Mouse (Mus musculus): ENCODE measurements around the gene Olfr110. TPM values are rescaled to one million over a fixed set of nuclear protein-coding genes. Genes with fewer than 3 reads are reported as not detected.
"Not testable (repeated sequence)": the region's sequence is repeated elsewhere in the genome, so short reads cannot be mapped to it uniquely, and the experiment has no call there.

The Olfr110 gene
- not detected for polyA plus RNA-seq (2017; shearing (Covaris generic))

DNA sequence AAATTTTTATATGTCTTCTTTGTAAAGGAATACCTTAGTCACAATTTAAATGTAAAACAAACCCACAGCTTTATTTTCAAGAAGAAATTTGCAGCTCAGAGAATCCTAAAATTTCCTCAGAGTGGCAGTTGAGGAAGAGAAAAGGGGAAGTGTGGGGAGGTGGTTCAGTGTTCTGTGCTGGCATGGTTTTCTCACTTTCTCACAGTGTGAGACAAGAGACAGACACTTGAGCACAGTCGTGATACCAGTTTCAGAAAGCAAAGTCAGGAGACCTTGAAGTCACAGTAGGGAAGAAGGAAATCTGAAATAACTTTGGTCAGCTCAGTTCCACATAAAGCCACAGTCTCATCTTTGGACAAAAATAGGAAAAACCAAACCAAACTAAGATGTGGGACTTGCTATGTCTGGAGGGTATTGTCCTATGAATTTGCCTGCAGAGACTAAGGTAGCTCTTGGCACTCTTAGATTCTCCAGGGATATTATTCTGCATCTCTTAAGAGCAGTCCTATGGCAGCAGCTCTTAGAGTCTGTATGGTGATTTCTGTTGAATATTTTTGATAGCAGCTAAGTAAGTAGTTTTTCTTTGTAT is at the start of gene Olfr110:
Gene Olfr110 (plus strand): TSS at position 539 of the 589 bp plus-strand sequence.
- ATAC-seq, result no peak

DNA sequence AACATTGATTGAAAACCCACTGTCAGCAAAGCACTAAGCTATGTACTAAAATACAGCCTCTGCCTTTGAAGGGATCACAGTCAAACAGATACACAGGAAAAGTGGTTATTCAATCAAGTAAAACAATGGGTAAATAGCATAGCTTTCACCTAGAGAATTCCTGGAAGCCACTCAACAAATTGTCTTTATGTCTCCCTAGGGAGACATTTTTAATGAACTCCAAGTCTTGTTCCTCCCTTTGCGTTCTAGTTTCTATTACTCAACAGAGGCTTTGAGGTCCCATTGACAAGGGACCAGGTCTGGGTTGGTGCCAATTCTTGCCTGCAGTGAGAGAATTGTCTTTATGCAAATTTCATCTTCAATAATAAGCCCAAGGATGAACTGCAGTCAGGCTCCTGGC is 47.1 kb upstream of the Olfr110 start, which contains the start of gene Olfr108:
Gene Olfr108 (plus strand): TSS at position 301 of the 400 bp plus-strand sequence.
- no peak for ATAC-seq

DNA sequence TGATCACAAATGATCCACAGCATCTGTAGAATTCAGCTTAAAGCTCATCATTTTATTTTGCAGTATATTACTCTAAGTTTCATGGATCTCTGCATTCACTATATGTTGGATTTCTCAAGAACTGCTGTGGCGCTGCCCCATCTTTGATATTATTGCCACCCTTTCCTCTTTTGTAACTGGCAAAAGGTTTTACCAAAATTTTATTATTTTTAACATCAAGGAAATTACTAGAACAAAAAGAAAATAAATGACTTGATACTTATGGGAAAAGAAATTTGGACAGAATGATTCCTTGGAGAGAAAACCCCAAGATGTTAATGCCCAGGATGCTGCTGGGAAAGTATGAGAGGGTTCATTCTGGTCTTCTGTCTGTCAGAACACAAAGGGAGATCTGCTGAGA is 33.7 kb upstream of the Olfr110 start, which contains the start of gene Olfr109:
Gene Olfr109 (plus strand): TSS at position 301 of the 400 bp plus-strand sequence.
- ATAC-seq, result no peak

DNA sequence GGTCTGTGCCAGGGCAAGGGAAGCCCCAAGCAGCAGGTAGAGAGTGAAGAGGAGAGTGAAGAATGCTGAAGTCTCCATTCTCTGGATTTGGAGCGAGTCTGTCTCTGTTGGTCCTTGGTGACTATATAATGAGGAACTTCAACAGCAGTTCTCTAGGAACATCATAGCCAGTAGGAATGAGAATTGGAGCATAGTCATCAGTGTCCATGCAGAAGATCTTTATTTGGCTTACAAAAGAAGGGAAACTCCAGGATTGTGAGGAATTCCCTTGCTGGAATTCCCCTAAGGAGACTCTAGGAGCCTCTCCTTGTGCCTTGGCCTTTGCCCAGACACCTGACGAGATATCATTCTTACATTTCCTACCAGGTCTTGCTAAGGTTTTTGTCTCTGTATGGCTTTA is 8.8 kb upstream of the Olfr110 start, which contains the start of gene H2-M2:
Gene H2-M2 (minus strand): TSS at position 101 of the 400 bp plus-strand sequence.
- ATAC-seq, result no peak

DNA sequence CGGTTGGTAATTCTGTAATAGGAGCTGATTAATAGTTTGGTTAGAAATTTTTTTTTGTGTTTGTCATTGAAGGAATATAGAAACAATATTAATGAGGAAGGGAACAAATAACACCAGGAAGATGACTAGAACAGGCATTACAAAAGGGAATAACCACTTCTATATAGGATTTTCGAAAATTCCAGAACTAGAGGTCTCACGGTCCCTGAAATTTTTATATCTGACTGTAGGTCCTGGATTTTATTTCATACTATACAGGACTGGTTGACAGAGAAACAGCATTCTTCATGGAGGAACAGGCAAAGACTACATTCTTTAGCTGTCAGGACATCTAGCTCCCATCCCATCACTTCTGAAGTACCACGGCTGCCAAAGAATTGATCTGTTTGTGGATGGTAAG is 15.5 kb downstream of the Olfr110 start, which contains the start of gene Olfr111:
Gene Olfr111 (plus strand): TSS at position 301 of the 400 bp plus-strand sequence.
- no peak for ATAC-seq

DNA sequence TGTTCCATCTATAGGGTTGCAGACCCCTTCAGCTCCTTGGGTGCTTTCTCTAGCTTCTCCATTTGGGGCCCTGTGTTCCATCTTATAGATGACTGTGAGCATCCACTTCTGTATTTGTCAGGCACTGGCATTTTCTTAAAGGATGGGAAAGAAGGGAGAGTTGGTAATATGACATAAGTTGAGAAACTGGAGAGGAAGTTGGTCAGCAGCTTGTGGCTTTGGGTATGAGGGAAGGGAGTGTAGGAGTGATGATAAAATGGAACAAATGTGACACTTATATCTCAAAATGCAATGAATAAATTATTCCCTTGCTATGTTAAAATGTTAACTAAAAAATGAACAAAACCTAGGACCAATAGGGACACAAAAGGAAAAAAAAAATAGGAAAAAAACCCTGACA is 32.3 kb downstream of the Olfr110 start:
- not testable (repeated sequence) for ATAC-seq

DNA sequence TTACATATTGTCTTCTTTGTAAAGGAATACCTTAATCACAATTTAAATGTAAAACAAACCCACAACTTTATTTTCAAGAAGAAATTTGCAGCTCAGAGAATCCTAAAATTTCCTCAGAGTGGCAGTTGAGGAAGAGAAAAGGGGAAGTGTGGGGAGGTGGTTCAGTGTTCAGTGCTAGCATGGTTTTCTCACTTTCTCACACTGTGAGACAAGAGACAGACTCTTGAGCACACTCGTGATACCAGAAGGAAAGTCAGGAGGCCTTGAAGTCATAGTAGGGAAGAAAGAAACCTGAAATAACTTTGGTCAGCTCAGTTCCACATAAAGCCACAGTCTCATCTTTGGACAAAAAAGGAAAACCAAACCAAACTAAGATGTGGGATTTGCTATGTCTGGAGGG is 33.2 kb downstream of the Olfr110 start:
- not testable (repeated sequence) for ATAC-seq

DNA sequence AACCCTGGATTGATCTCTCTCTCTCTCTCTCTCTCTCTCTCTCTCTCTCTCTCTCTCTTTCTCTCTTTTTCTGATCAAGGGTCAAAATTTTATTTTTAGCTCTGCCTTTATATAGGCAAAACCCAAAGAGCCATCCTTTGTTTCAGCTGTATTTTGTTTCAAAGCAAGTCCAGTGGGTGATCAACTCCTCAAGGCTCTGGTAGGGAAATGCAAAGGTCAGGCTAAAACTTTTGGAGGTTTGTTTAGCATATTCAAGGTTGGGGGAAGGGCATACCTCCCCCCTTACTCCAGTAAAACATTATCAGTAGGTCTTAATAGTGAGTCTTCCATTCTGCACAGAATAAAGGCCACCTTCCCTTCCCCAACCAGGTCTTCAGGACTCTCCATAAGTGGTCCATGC is 42.9 kb downstream of the Olfr110 start:
- ATAC-seq, result no peak

DNA sequence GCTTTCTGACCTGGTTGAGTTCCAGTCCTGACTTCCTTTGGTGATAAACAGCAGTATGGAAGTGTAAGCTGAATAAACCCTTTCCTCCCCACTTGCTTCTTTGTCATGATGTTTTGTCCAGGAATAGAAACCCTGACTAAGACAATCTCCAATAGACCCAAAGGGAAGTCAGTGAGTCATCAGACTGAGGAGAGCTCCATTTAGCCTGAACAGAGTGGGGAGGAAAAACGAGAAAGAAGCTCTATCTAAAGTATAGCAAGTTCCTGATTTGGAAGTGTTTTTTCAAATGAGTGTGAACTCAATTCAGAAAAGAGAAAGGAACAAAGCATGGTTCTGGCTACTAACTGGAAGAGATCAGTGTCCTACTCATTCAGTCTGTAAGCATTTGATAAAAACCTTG is 46.1 kb downstream of the Olfr110 start:
- not testable (repeated sequence) for ATAC-seq

DNA sequence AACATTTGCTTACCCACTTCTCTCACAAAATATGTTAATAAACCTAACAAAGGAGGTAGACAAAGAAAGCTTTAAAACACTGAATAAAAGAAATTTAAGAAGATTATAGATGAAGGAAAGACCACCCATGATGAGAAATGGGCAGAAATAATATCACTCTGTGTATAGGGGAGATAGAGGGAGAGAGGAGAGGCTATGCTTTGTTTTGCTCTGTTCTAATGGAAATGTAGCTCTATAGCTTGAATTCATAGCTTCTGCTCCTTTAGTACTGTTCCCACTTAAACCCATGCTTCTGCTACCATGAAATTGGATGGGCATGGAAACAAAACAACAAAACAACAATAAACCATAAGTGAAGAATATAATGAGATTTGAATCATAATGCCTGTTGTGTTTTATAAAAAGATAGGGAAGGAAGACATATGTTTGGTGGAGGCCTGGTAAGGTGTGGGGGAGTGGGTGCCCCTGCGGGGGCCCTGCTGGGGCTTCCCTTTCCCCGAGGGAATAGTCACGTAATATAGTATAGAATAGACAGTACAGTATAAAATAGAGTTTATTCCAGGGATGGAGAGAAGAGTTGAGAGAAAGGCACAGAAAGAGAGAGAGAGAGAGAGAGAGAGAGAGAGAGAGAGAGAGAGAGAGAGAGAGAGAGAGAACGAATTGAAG is 49.3 kb downstream of the Olfr110 start:
- no peak for ATAC-seq

DNA sequence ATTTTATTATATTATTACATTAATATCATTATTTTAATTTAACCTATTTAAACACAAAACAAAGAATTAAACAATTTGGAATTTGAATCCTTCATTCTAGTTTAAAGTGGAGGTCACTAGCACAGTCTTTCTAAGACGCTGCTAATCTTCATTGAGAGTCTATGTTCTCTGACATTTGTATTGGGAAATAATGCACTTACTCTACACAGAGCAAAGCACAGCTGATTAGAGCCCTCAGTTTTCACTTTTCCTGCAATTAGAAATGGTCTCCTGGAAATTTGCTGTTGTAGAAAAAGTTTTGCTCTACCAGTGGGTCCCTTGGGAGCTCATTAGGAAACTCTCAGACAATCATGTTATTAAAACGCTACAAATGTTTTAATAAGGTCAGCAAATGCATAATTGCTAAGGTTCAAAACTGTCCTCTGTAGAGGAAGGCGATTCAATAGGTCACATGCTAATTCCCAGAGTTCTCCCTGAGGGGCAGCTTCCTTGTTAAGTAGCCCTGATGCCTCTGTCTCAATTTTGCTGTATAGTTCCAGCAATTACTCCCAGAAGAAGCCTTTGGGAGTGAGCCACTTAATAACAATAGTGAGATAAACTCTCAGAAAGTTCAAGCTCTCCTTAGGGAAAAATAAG is 51.6 kb downstream of the Olfr110 start:
- no peak for ATAC-seq

Other genes with a start within 250 kb of the Olfr110 start
- 1 to 10 TPM in 1 of 3 experiments, under 1 TPM in 2; 0.78 to 5.2 (median 0.99) TPM for gene Olfr98, start 228.7 kb upstream of the Olfr110 start, polyA plus RNA-seq (2017; shearing (Covaris generic))
- 100 to 1,000 TPM; 125 to 156 (median 125) TPM for gene H2-M3, start 222.2 kb upstream of the Olfr110 start, polyA plus RNA-seq (2017; shearing (Covaris generic))
- gene Olfr99, start 209.0 kb upstream of the Olfr110 start, polyA plus RNA-seq (2017; shearing (Covaris generic)), result 1 to 10 TPM; 2.7 to 7.2 (median 5.0) TPM
- under 1 TPM in 2 of 3 experiments, not detected in 1; 0.13 to 0.45 TPM for gene Olfr101, start 188.2 kb upstream of the Olfr110 start, polyA plus RNA-seq (2017; shearing (Covaris generic))
- under 1 TPM in 2 of 3 experiments, not detected in 1; 0.13 to 0.20 TPM for gene Olfr102, start 175.4 kb upstream of the Olfr110 start, polyA plus RNA-seq (2017; shearing (Covaris generic))
- gene Olfr103, start 152.8 kb upstream of the Olfr110 start, polyA plus RNA-seq (2017; shearing (Covaris generic)), result not detected
- not detected for gene Olfr104-ps, start 132.9 kb upstream of the Olfr110 start, polyA plus RNA-seq (2017; shearing (Covaris generic))
- gene Olfr105-ps, start 113.4 kb upstream of the Olfr110 start, polyA plus RNA-seq (2017; shearing (Covaris generic)), result not detected
- gene Olfr106-ps, start 102.1 kb upstream of the Olfr110 start, polyA plus RNA-seq (2017; shearing (Covaris generic)), result not detected
- gene Olfr107, start 93.2 kb upstream of the Olfr110 start, polyA plus RNA-seq (2017; shearing (Covaris generic)), result under 1 TPM in 1 of 3 experiments, not detected in 2; 0.17 TPM
- gene Olfr108, start 47.0 kb upstream of the Olfr110 start, polyA plus RNA-seq (2017; shearing (Covaris generic)), result not detected
- not detected for gene Olfr109, start 33.6 kb upstream of the Olfr110 start, polyA plus RNA-seq (2017; shearing (Covaris generic))
- under 1 TPM in 2 of 3 experiments, not detected in 1; 0.38 to 0.47 TPM for gene H2-M2, start 8.9 kb upstream of the Olfr110 start, polyA plus RNA-seq (2017; shearing (Covaris generic))
- not detected for gene Olfr111, start 15.6 kb downstream of the Olfr110 start, polyA plus RNA-seq (2017; shearing (Covaris generic))
- gene Olfr112, start 77.0 kb downstream of the Olfr110 start, polyA plus RNA-seq (2017; shearing (Covaris generic)), result not detected
- not detected for gene Olfr113, start 85.2 kb downstream of the Olfr110 start, polyA plus RNA-seq (2017; shearing (Covaris generic))
- gene Olfr114, start 100.3 kb downstream of the Olfr110 start, polyA plus RNA-seq (2017; shearing (Covaris generic)), result not detected
- not detected for gene Olfr115, start 134.6 kb downstream of the Olfr110 start, polyA plus RNA-seq (2017; shearing (Covaris generic))
- gene Olfr116, start 134.7 kb downstream of the Olfr110 start, polyA plus RNA-seq (2017; shearing (Covaris generic)), result not detected
- not detected for gene Olfr117, start 171.3 kb downstream of the Olfr110 start, polyA plus RNA-seq (2017; shearing (Covaris generic))
- under 1 TPM in 1 of 3 experiments, not detected in 2; 0.60 TPM for gene Olfr118, start 174.5 kb downstream of the Olfr110 start, polyA plus RNA-seq (2017; shearing (Covaris generic))
- not detected for gene Olfr119, start 204.1 kb downstream of the Olfr110 start, polyA plus RNA-seq (2017; shearing (Covaris generic))
- gene Olfr120, start 229.3 kb downstream of the Olfr110 start, polyA plus RNA-seq (2017; shearing (Covaris generic)), result not detected

Measured in inflammation-experienced regulatory T-cells, adult 6 months (primary cell).